Mouse (Mus musculus): ENCODE results near the gene Ttc27.

DNA sequence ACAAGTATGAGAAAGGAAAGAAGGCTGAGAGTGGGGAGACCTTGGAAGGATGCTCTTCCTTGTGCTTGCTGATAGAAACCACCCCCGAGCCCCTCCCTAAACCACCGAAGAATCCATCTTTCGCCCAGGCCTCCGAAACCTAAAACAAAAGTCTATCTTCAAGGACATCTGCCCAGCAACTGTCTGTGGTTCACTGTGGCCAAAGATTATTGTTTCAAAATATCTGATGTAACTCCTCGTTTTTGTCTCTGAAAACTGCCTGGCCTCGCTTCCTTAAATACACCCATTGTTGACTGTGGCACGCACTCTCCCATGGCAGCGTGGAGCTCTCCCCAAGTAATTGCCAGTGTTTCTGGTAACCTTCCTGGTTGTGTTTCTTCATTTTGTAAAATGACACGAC is 155.0 kb downstream of the Ttc27 start:
- TF ChIP-seq CTCF (conservative IDR thresholded peaks at IDR 0.05; ENCODE audit: insufficient read depth, insufficient read length, low read depth, low read length) (no peak), POLR2A (IDR thresholded peaks at IDR 0.05; ENCODE audit: low read depth, low read length) (no peak)
